Mouse (Mus musculus): ENCODE measurements around the gene Nit2. TPM values are rescaled to one million over a fixed set of nuclear protein-coding genes. Genes with fewer than 3 reads are reported as not detected.

Nit2 gene
- polyA plus RNA-seq, 1 experiment from 2014 or later = 41.7 TPM

- H3K4me1 ChIP-seq = peaks cover 19% of the 10 kb centered on the region
- H3K4me2 ChIP-seq (replicated peaks) = peak overlapping the region; percentile 76
- WGBS = 63% methylated on average over 6 of the region's 6 CpGs
Measured at GRCm38 (mm10) chr16:57122682-57123445, 44.3 kb downstream of the Nit2 start.

GRCm38 (mm10) chr16:57121816-57122415 is 45.2 kb downstream of the Nit2 start:
- Histone ChIP-seq H3K4me2 (replicated peaks) (peak overlapping the region; percentile 76), H3K27me3 (no peaks in the 10 kb centered on the region), H3K9me3 (no peaks in the 10 kb centered on the region), H3K36me3 (no peaks in the 10 kb centered on the region), H3K4me3 (peak overlapping the region; percentile 99), H3K4me1 (peaks cover 19% of the 10 kb centered on the region), H3K27ac (replicated peaks) (peak overlapping the region; percentile 88), H3K9ac (replicated peaks) (peak overlapping the region; percentile 97)
- ATAC-seq (ENCODE audit: low FRiP score, low read depth) = no peak; the same call in none of the 2 replicates
- under 1% methylated on average over 59 of the region's 59 CpGs for WGBS

More at GRCm38 (mm10) chr16:57122682-57123445, 44.3 kb downstream of the Nit2 start:
- Histone ChIP-seq H3K36me3 (0 out of 2 replicates have a peak, but pooled peaks cover 5% of the 10 kb centered on the region), H3K27me3 (no peaks in the 10 kb centered on the region), H3K9me3 (no peaks in the 10 kb centered on the region), H3K27ac (replicated peaks) (no peak overlapping the region), H3K4me3 (peak overlapping the region; percentile 99), H3K9ac (replicated peaks) (peak overlapping the region; percentile 97)
- no peak for ATAC-seq (ENCODE audit: low FRiP score, low read depth)

GRCm38 (mm10) chr16:57120913-57121815 is 46.0 kb downstream of the Nit2 start, which contains the start of gene Tomm70a:
Gene Tomm70a (plus strand): TSS chr16:57121703.
- WGBS = under 1% methylated on average over 35 of the region's 37 CpGs
- Histone ChIP-seq H3K4me3 (peak within 1 kb of the TSS; percentile 99), H3K4me2 (replicated peaks) (peak within 1 kb of the TSS; percentile 76), H3K9me3 (no peaks in the 10 kb centered on the region), H3K4me1 (peaks cover 19% of the 10 kb centered on the region), H3K9ac (replicated peaks) (peak within 1 kb of the TSS; percentile 97), H3K27me3 (no peaks in the 10 kb centered on the region), H3K36me3 (no peaks in the 10 kb centered on the region), H3K27ac (replicated peaks) (peak within 1 kb of the TSS; percentile 88)
- ATAC-seq (ENCODE audit: low FRiP score, low read depth) = peak; percentile 100

GRCm38 (mm10) chr16:57117562-57117961 is 49.6 kb downstream of the Nit2 start:
- ATAC-seq (ENCODE audit: low FRiP score, low read depth) = no peak
- 82% methylated on average over 2 of the region's 2 CpGs for WGBS
- Histone ChIP-seq H3K9me3 (no peaks in the 10 kb centered on the region), H3K36me3 (no peaks in the 10 kb centered on the region), H3K9ac (replicated peaks) (no peak overlapping the region), H3K4me3 (no peak overlapping the region), H3K27me3 (no peaks in the 10 kb centered on the region), H3K27ac (replicated peaks) (no peak overlapping the region), H3K4me2 (replicated peaks) (no peak overlapping the region), H3K4me1 (peaks cover 5% of the 10 kb centered on the region)

GRCm38 (mm10) chr16:57116066-57116465 is 51.1 kb downstream of the Nit2 start:
- Histone ChIP-seq H3K4me1 (0 out of 2 replicates have a peak, but pooled peaks cover 2% of the 10 kb centered on the region), H3K27me3 (no peaks in the 10 kb centered on the region), H3K36me3 (no peaks in the 10 kb centered on the region), H3K27ac (replicated peaks) (no peak overlapping the region), H3K9ac (replicated peaks) (no peak overlapping the region), H3K4me3 (no peak overlapping the region), H3K4me2 (replicated peaks) (no peak overlapping the region), H3K9me3 (no peaks in the 10 kb centered on the region)
- no peak for ATAC-seq (ENCODE audit: low FRiP score, low read depth)

Other genes starting within 250 kb of the Nit2 start
- gene Lnp1, start 239.3 kb downstream of the Nit2 start, polyA plus RNA-seq (2016; fragmentation: Nextera tagmentation; extraction: Ambion mirVana) = not detected in 2 replicates
- gene Tmem45a2, start 96.0 kb downstream of the Nit2 start, polyA plus RNA-seq (2016; fragmentation: Nextera tagmentation; extraction: Ambion mirVana) = not detected in 2 replicates
- gene Tomm70a, start 45.6 kb downstream of the Nit2 start, polyA plus RNA-seq (2016; fragmentation: Nextera tagmentation; extraction: Ambion mirVana) = 62.8 and 67.6 TPM in 2 replicates
- gene Tbc1d23, start 64.2 kb upstream of the Nit2 start, polyA plus RNA-seq (2016; fragmentation: Nextera tagmentation; extraction: Ambion mirVana) = 29.7 and 30.0 TPM in 2 replicates
- 0.14 and 0.31 TPM in 2 replicates for gene Tmem30c, start 125.5 kb upstream of the Nit2 start, polyA plus RNA-seq (2016; fragmentation: Nextera tagmentation; extraction: Ambion mirVana)
- 6.4 and 7.0 TPM in 2 replicates for gene Filip1l, start 185.8 kb upstream of the Nit2 start, polyA plus RNA-seq (2016; fragmentation: Nextera tagmentation; extraction: Ambion mirVana)